Mouse (Mus musculus): Measurements from ENCODE around the gene Pilrb1. TPM values are rescaled to one million over a fixed set of nuclear protein-coding genes. Genes with fewer than 3 reads are reported as not detected.
"Not testable (repeated sequence)": the region's sequence is repeated elsewhere in the genome, so short reads cannot be mapped to it uniquely, and the experiment has no call there.

Gene Pilrb1
- polyA plus RNA-seq, 1 experiment from 2014 or later = not detected

- WGBS = 69% methylated on average over 2 of the region's 2 CpGs
- not testable (repeated sequence) for H3K27ac ChIP-seq (ENCODE audit: low read depth, low read length); ATAC-seq (ENCODE audit: low FRiP score); H3K4me3 ChIP-seq (ENCODE audit: low read depth, low read length); H3K4me1 ChIP-seq (ENCODE audit: control insufficient read depth, insufficient read depth, low read length); H3K27me3 ChIP-seq (ENCODE audit: control insufficient read depth, insufficient read depth, low read length); H3K9ac ChIP-seq (ENCODE audit: low read length); DNase-seq (ENCODE audit: low spot score, missing footprints); H3K4me2 ChIP-seq; H3K9me3 ChIP-seq (ENCODE audit: control insufficient read depth, low read length); H3K36me3 ChIP-seq (ENCODE audit: control insufficient read depth, insufficient read depth, low read length)
These were observed 21.9 kb downstream of the Pilrb1 start, which contains the start of gene Pilra for GRCm38 (mm10) chr5:137835966-137836520. Gene Pilra (minus strand): TSS chr5:137836281.

- H3K4me2 ChIP-seq = no peak overlapping the region
- H3K9ac ChIP-seq (ENCODE audit: low read length) = no peak overlapping the region
- H3K4me3 ChIP-seq (ENCODE audit: low read depth, low read length) = no peak overlapping the region
- no peaks in the 10 kb centered on the region for H3K9me3 ChIP-seq (ENCODE audit: control insufficient read depth, low read length)
- no peaks in the 10 kb centered on the region for H3K4me1 ChIP-seq (ENCODE audit: control insufficient read depth, insufficient read depth, low read length)
- no peaks in the 10 kb centered on the region for H3K36me3 ChIP-seq (ENCODE audit: control insufficient read depth, insufficient read depth, low read length)
- no peak for DNase-seq (ENCODE audit: low spot score, missing footprints)
- WGBS = 64% methylated on average over 4 of the region's 4 CpGs
- no peaks in the 10 kb centered on the region for H3K27me3 ChIP-seq (ENCODE audit: control insufficient read depth, insufficient read depth, low read length)
- H3K27ac ChIP-seq (ENCODE audit: low read depth, low read length) = no peak overlapping the region
- no peak for ATAC-seq (ENCODE audit: low FRiP score)
These were observed 24.4 kb downstream of the Pilrb1 start for GRCm38 (mm10) chr5:137833500-137833899.

GRCm38 (mm10) chr5:137831506-137831905, 26.4 kb downstream of the Pilrb1 start:
- 79% methylated on average over 6 of the region's 6 CpGs for WGBS
- no peaks in the 10 kb centered on the region for H3K36me3 ChIP-seq (ENCODE audit: control insufficient read depth, insufficient read depth, low read length)
- H3K27me3 ChIP-seq (ENCODE audit: control insufficient read depth, insufficient read depth, low read length) = no peaks in the 10 kb centered on the region
- H3K4me2 ChIP-seq = no peak overlapping the region
- H3K4me1 ChIP-seq (ENCODE audit: control insufficient read depth, insufficient read depth, low read length) = no peaks in the 10 kb centered on the region
- DNase-seq (ENCODE audit: low spot score, missing footprints) (no peak), ATAC-seq (ENCODE audit: low FRiP score) (no peak)
- H3K27ac ChIP-seq (ENCODE audit: low read depth, low read length) = no peak overlapping the region
- no peak overlapping the region for H3K4me3 ChIP-seq (ENCODE audit: low read depth, low read length)
- no peaks in the 10 kb centered on the region for H3K9me3 ChIP-seq (ENCODE audit: control insufficient read depth, low read length)
- H3K9ac ChIP-seq (ENCODE audit: low read length) = no peak overlapping the region

GRCm38 (mm10) chr5:137831106-137831505, 26.8 kb downstream of the Pilrb1 start:
- Histone ChIP-seq H3K4me2 (no peak overlapping the region), H3K4me1 (ENCODE audit: control insufficient read depth, insufficient read depth, low read length) (no peaks in the 10 kb centered on the region), H3K36me3 (ENCODE audit: control insufficient read depth, insufficient read depth, low read length) (no peaks in the 10 kb centered on the region), H3K27ac (ENCODE audit: low read depth, low read length) (no peak overlapping the region), H3K9ac (ENCODE audit: low read length) (no peak overlapping the region), H3K9me3 (ENCODE audit: control insufficient read depth, low read length) (no peaks in the 10 kb centered on the region), H3K27me3 (ENCODE audit: control insufficient read depth, insufficient read depth, low read length) (no peaks in the 10 kb centered on the region), H3K4me3 (ENCODE audit: low read depth, low read length) (no peak overlapping the region)
- WGBS = 87% methylated on average over 4 of the region's 4 CpGs
- ATAC-seq (ENCODE audit: low FRiP score) (no peak), DNase-seq (ENCODE audit: low spot score, missing footprints) (no peak)

GRCm38 (mm10) chr5:137830238-137830637, 27.7 kb downstream of the Pilrb1 start:
- no peak overlapping the region for H3K4me2 ChIP-seq
- no peaks in the 10 kb centered on the region for H3K4me1 ChIP-seq (ENCODE audit: control insufficient read depth, insufficient read depth, low read length)
- H3K36me3 ChIP-seq (ENCODE audit: control insufficient read depth, insufficient read depth, low read length) = no peaks in the 10 kb centered on the region
- H3K9ac ChIP-seq (ENCODE audit: low read length) = no peak overlapping the region
- no peak overlapping the region for H3K4me3 ChIP-seq (ENCODE audit: low read depth, low read length)
- H3K27me3 ChIP-seq (ENCODE audit: control insufficient read depth, insufficient read depth, low read length) = no peaks in the 10 kb centered on the region
- no peak overlapping the region for H3K27ac ChIP-seq (ENCODE audit: low read depth, low read length)
- DNase-seq (ENCODE audit: low spot score, missing footprints) (no peak), ATAC-seq (ENCODE audit: low FRiP score) (no peak)
- WGBS = 84% methylated on average over 7 of the region's 7 CpGs
- H3K9me3 ChIP-seq (ENCODE audit: control insufficient read depth, low read length) = no peaks in the 10 kb centered on the region

GRCm38 (mm10) chr5:137828694-137829093, 29.2 kb downstream of the Pilrb1 start:
- H3K27ac ChIP-seq (ENCODE audit: low read depth, low read length) = no peak overlapping the region
- H3K9me3 ChIP-seq (ENCODE audit: control insufficient read depth, low read length) = no peaks in the 10 kb centered on the region
- no peaks in the 10 kb centered on the region for H3K36me3 ChIP-seq (ENCODE audit: control insufficient read depth, insufficient read depth, low read length)
- WGBS = 89% methylated on average over 6 of the region's 6 CpGs
- no peaks in the 10 kb centered on the region for H3K4me1 ChIP-seq (ENCODE audit: control insufficient read depth, insufficient read depth, low read length)
- H3K9ac ChIP-seq (ENCODE audit: low read length) = no peak overlapping the region
- ATAC-seq (ENCODE audit: low FRiP score) = no peak
- no peak overlapping the region for H3K4me3 ChIP-seq (ENCODE audit: low read depth, low read length)
- H3K27me3 ChIP-seq (ENCODE audit: control insufficient read depth, insufficient read depth, low read length) = no peaks in the 10 kb centered on the region
- no peak overlapping the region for H3K4me2 ChIP-seq
- no peak for DNase-seq (ENCODE audit: low spot score, missing footprints)

- Histone ChIP-seq H3K4me2 (no peak overlapping the region), H3K27ac (ENCODE audit: low read depth, low read length) (no peak overlapping the region), H3K4me1 (ENCODE audit: control insufficient read depth, insufficient read depth, low read length) (no peaks in the 10 kb centered on the region)
These were observed 31.5 kb downstream of the Pilrb1 start for GRCm38 (mm10) chr5:137826421-137826820.

GRCm38 (mm10) chr5:137825971-137826370, 31.9 kb downstream of the Pilrb1 start:
- WGBS = 90% methylated on average over 2 of the region's 2 CpGs
- no peak for DNase-seq (ENCODE audit: low spot score, missing footprints)

More at GRCm38 (mm10) chr5:137826421-137826820, 31.5 kb downstream of the Pilrb1 start:
- ATAC-seq (ENCODE audit: low FRiP score) (no peak), DNase-seq (ENCODE audit: low spot score, missing footprints) (peak; percentile 37)
- no peak overlapping the region for H3K9ac ChIP-seq (ENCODE audit: low read length)
- no peak overlapping the region for H3K4me3 ChIP-seq (ENCODE audit: low read depth, low read length)
- no peaks in the 10 kb centered on the region for H3K36me3 ChIP-seq (ENCODE audit: control insufficient read depth, insufficient read depth, low read length)
- WGBS = 65% methylated on average over 7 of the region's 7 CpGs
- H3K9me3 ChIP-seq (ENCODE audit: control insufficient read depth, low read length) = no peaks in the 10 kb centered on the region
- no peaks in the 10 kb centered on the region for H3K27me3 ChIP-seq (ENCODE audit: control insufficient read depth, insufficient read depth, low read length)

GRCm38 (mm10) chr5:137825030-137825429, 32.9 kb downstream of the Pilrb1 start:
- Histone ChIP-seq H3K27me3 (ENCODE audit: control insufficient read depth, insufficient read depth, low read length) (no peaks in the 10 kb centered on the region), H3K36me3 (ENCODE audit: control insufficient read depth, insufficient read depth, low read length) (no peaks in the 10 kb centered on the region), H3K4me1 (ENCODE audit: control insufficient read depth, insufficient read depth, low read length) (no peaks in the 10 kb centered on the region), H3K4me2 (no peak overlapping the region), H3K4me3 (ENCODE audit: low read depth, low read length) (no peak overlapping the region), H3K27ac (ENCODE audit: low read depth, low read length) (no peak overlapping the region), H3K9me3 (ENCODE audit: control insufficient read depth, low read length) (no peaks in the 10 kb centered on the region), H3K9ac (ENCODE audit: low read length) (no peak overlapping the region)
- DNase-seq (ENCODE audit: low spot score, missing footprints) = no peak
- no peak for ATAC-seq (ENCODE audit: low FRiP score)
- WGBS = 90% methylated on average over 3 of the region's 3 CpGs

More at GRCm38 (mm10) chr5:137825971-137826370, 31.9 kb downstream of the Pilrb1 start:
- Histone ChIP-seq H3K4me2 (no peak overlapping the region), H3K36me3 (ENCODE audit: control insufficient read depth, insufficient read depth, low read length) (no peaks in the 10 kb centered on the region), H3K9me3 (ENCODE audit: control insufficient read depth, low read length) (no peaks in the 10 kb centered on the region), H3K9ac (ENCODE audit: low read length) (no peak overlapping the region), H3K27ac (ENCODE audit: low read depth, low read length) (no peak overlapping the region), H3K4me3 (ENCODE audit: low read depth, low read length) (no peak overlapping the region), H3K4me1 (ENCODE audit: control insufficient read depth, insufficient read depth, low read length) (no peaks in the 10 kb centered on the region), H3K27me3 (ENCODE audit: control insufficient read depth, insufficient read depth, low read length) (no peaks in the 10 kb centered on the region)
- no peak for ATAC-seq (ENCODE audit: low FRiP score)

Measured in midbrain, embryonic 11.5 days (tissue).